Mouse (Mus musculus) heart, postnatal 10 days (tissue): Measurements from ENCODE around the gene Mrps27. TPM values are rescaled to one million over a fixed set of nuclear protein-coding genes. Genes with fewer than 3 reads are reported as not detected.
A peak's percentile ranks its signal among the peaks of the same experiment; 100 is the strongest.

Source experiments
- DNase-seq, 2 experiments: peaks; one replicate each; pipeline ENCODE4 v3.0.0; 2021
- intact Hi-C: fragments of 180-260 bp; cut with DNase I; formaldehyde crosslinking; loops from one replicate; pipeline ENCODE4 v1.15.1; 2025
- total RNA-seq, 2 experiments: library from RNA; stranded (reverse); gene quantifications; 2 replicates each; pipeline ENCODE4 v1.2.3; 2021

The Mrps27 gene
- total RNA-seq, 2 experiments from 2014 or later: 43.8 to 47.1 TPM

- DNase-seq: no peak
- intact Hi-C loops: no loop called here
Observed at GRCm38 (mm10) chr13:99378223-99378622, 33.6 kb downstream of the Mrps27 start.

DNA sequence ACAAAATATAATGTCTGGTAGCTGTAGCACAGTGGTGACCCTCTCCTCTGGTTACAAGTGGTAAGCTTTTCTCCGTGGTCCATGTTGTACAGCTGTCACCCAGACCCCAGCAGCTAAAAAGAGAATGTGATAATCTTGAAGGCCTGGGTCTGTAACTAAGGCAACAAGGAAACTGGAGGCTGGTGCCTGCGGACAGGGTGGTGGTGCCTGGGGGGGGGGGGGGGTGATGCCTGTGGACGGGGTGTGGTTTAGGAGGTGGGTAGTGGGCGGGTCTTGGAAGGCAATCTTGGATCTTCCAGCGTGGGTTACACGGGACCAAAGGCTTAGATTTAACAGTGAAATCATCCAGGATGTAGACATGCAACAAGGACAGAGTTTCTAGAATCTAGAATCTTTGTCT is 37.8 kb downstream of the Mrps27 start:
- DNase-seq: no peak
- intact Hi-C loops: no loop called here

- peak in 1 of 2 experiments; percentile 29 for DNase-seq
- intact Hi-C loops: no loop called here
Observed at GRCm38 (mm10) chr13:99384555-99385203, 40.1 kb downstream of the Mrps27 start.

DNA sequence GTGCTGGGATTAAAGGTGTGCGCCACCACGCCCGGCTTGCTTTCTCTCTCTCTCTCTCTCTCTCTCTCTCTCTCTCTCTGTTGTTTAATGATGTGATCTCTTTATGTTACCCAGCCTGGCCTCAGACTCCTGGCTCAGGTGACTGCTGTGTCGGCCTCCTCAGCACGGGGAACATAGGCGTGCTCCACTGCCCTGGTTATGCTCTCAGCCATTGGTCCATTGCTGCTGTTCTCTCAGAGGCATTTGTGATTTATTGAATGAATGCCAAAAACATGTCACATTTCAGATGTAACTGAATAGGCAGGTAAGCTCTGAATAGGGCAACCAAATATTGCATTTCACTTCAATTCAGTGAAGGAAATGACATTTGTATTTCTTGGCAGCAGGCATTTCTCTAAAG is 41.3 kb downstream of the Mrps27 start:
- intact Hi-C loops: no loop called here
- no peak for DNase-seq

GRCm38 (mm10) chr13:99386341-99386740 is 41.8 kb downstream of the Mrps27 start:
- intact Hi-C loops: no loop called here
- no peak for DNase-seq

DNA sequence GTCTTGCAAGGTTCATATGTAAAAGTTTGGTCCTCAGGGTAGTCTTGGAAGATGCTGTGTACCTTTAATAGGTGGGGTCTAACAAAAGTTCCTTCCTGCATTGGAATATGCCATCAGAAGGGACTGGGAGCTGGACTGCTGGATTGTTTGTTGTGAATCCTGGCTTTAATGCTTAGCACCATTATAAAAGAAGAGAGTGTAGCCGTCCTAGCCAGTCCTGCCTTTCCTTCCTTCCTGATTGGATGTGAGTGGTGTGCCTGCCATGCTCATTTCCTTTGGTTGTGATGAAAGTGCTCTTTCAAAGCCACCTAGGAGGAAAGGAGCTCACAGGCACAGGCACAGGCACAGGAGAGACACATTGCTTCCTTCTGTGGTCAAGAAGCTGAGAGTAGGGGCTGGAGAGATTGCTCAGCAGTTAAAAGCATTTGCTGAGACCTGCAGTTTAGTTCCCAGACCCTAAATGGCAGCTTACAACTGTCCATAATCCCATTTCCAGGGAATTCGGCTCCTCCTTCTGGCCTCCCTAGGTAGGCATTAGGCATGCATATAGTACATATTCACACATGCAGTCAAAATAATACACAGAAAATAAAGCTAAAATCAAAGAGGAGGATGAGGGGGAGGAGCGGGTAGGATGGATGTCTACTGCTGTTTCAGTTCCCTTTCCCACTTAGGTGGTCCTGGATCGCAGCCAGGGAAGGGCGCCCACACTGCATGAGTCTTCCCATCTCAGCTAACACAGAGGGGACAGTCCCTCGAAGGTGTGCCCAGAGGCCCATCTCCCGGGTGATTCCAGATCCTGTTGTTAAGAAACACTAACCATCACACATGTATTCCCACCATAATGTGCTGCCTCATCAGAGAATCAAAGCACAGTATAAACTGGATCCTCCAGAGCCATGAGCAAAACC is 43.6 kb downstream of the Mrps27 start:
- DNase-seq: no peak
- intact Hi-C loops: no loop called here

DNA sequence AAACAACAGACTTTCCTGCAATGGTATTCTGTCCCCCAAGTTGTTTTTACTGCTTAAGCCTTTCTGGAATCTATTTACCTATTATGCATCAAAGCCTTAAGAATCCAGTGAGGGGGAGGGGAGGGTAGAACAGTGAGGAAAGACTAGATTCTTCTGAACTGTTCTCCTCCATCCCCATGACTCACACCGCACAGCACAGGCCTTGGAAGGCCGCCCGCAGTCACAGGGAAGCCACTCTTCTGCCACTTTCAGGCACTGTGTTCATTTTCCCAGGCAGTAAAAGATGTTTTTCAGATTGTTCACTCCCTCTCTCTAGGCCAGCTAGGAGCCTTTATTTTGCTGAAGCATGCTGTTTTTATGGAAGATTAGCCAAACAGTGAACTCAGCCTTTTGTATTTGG is 46.8 kb downstream of the Mrps27 start:
- intact Hi-C loops: no loop called here
- peak; percentile 57 to 61 for DNase-seq

- intact Hi-C loops: no loop called here
- no peak for DNase-seq
Observed at GRCm38 (mm10) chr13:99393128-99393527, 48.5 kb downstream of the Mrps27 start.

GRCm38 (mm10) chr13:99394694-99395093 is 50.1 kb downstream of the Mrps27 start:
- intact Hi-C loops: no loop called here
- DNase-seq: no peak

DNA sequence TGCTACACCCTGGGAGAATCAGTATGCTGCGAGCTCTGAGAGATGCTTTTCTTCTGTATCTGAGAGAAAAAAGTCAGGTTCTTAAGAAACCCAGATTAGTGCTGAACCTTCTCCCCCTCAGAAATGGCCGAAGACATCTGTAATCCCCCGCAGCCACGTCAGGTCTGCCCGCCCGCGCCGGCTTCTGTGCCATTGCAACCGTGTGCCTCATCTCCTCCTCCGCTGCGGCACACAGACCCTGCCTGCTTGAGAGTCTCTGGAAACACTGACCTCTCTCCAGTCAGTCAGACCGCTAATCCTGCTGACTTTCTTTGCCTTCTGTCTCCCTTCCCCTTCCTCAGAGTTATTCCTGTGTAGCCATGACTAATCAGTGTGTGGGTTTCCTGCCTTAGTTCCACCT is 50.9 kb downstream of the Mrps27 start:
- DNase-seq: no peak
- intact Hi-C loops: no loop called here

GRCm38 (mm10) chr13:99397228-99397627 is 52.6 kb downstream of the Mrps27 start:
- intact Hi-C loops: no loop called here
- no peak for DNase-seq

DNA sequence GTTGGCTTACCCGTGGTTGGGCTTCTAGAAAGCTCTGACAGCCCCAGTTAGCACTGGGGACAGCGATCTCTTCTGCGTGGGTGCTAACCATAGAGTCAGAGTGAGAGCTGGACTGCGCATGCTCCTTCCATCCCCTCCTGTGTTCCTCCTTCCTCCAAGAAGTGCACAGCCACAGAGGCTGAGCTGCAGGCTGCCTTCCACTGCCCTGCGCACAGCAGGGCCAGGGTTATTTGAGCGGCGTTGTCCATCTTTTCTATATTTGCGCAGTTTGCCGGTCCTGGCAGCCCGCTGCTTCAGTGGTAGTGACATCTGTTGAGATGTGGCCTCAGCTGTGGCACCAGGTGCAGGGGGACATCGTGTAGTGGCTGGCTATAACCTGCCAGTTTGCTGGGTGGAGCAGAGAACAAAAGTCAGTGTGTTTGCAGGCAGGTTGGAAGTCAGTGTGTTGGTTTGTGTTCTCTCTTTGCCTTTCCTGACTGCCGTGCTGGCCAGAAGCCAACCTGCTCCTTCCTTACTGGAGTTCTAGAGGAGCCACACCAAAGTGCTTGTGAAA is 53.6 kb downstream of the Mrps27 start:
- intact Hi-C loops: no loop called here
- peak; percentile 50 to 53 for DNase-seq

DNA sequence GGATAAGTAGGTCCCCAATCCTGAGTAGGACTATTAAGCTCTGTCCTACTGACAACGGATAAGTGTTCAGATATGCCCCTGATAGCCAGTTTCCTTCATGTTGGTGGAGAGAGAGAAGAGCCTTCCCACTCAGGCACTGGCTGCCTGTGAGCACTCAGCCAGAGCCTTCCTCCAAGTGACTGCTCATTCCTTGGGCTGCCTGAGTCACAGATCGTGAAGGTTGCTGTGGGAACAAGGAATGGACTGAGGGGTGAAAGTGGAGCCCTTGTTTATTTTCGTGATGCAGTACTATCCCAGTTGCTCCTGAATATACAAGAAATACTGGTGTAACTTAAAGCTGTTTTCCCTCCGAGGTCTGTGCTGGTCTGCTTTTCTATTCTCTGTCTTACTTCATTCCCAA is 54.8 kb downstream of the Mrps27 start:
- intact Hi-C loops: no loop called here

DNA sequence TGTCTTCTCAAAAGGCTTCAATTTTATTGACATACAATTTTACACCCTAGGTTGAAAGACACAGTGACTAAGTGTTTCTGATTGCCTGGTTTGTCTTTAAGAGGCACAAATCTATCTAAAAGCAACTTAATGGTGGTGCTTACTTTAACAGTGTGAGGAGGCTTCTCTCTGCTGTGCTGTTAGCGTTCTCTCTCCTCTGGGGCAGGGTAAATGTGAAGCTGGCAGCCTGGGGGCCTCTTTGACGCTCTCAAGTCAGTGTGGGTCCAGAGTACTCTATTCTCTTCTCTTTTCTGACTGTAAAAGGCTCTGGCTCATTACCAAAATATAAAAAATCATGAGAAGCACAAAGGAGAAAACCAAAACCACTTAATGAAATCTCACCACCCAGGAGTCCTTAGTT is 64.6 kb downstream of the Mrps27 start:
- no peak for DNase-seq
- intact Hi-C loops: no loop called here

More for the DNA sequence above, 54.8 kb downstream of the Mrps27 start:
- DNase-seq: no peak

DNA sequence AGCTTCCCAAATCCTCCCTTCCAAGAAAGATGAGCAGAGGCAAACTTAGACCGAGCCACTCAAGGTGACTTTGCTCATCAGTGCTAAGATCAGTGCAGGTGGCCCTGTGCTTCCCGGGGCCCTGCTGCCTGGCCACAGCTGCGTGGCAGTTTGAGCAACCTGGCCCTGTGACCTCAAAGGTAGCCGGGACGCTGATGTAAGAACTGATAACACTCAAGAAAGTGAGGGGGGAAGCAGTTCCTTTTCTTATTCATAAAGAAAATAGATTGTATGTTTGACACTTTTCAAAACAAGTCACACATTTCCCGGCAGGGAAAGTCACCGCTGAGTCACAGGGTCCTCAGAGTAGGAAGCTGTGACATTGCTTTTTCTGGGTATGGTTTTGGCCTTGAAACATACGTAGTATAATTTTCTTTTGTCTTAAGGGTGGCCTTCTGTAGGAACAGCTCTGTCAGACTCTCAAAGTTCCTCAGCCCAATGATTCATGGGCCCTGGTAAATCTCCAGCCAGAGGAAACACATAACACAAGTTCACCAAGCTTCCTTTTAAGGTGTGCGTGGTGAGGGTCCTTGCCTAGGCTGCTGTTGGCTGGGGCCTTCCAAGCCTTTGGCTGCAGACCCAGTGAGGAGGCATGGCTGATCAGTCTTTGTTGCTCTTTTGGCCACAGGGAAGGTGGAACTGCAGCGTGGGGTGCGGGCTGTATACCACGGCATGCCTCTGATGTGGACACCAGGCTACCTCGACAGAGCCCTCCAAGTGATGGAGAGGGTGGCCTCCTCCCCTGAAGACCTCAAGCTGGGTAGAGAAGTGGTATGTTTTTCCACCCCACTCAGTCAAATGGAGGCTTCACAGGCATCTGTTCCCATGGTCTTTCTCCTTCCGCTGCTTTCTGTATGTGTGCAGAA is 66.3 kb downstream of the Mrps27 start:
- DNase-seq: no peak
- intact Hi-C loops: no loop called here

DNA sequence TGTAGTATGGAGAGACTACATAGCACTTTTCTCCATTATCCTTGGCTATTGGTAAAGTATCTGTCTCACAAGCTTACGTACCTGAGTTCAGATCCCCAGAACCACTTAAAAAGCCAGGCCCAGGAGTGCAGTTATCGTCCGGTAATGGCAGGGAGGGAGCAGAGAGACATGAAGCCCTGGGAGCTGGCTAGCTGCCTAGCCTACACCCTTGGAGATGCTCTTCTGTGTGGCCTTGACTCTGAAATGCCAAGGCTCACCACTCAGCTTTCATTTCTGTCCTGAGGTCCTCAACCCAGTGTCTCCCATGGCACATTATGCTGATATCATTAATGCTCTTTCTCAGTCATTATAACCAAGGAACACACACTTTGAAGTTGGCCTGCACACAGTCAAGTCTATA is 67.2 kb downstream of the Mrps27 start:
- no peak for DNase-seq
- intact Hi-C loops: no loop called here

DNA sequence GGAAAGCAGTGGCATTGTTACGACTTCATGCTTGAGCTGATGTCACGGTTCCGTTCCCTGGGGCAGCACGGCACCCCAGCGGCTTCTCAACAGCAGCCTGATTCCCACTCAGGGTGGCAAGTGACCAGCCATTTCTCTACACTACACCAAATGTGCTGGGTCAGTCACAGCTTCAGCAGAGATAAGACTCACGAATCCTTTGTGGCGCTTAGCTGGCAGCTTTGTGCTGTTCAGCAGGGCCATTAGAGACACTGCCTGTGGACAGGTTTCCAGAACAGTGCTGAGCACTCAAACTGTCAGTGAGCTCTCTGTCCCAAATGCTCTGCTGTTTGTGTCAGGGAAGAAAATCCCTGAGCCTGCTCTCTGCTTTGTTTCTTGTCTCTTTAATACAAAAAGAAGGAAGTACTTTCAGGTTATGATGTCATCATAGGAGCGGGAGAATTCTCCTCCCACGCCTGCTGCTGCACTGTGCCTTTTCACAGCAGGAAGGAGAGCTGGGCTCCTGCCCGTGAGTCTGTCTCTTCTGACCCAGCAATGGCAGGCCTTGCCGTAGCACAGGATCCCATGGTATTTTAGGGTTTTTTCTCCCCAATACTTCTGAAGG is 68.0 kb downstream of the Mrps27 start:
- intact Hi-C loops: no loop called here

GRCm38 (mm10) chr13:99413481-99414351 is 69.1 kb downstream of the Mrps27 start:
- intact Hi-C loops: no loop called here
- DNase-seq: no peak

More for the DNA sequence above, 68.0 kb downstream of the Mrps27 start:
- DNase-seq: peak; percentile 73 to 74

DNA sequence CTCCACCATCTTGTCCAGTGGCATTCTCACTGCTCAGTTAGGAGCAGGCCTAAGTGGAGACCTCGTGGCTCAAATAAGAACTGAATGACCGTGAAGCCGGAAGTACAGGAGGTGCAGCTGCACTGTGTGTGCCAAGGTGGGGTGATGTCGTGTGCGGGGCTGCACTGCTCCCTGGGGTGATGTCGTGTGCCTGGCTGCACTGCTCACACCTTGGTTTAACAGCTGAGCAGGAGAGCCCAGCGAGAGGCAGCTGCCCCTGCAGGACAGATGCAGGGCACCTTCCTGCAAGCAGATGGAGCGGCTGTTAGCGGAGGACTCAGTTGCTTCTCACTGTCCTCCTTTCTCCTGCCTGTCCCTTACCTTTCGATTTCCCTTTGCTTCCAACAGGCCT is 69.8 kb downstream of the Mrps27 start:
- DNase-seq: no peak
- intact Hi-C loops: no loop called here
